Mouse (Mus musculus) kidney, embryonic 14.5 days (tissue): ENCODE results near the gene Cryz. TPM values are rescaled to one million over a fixed set of nuclear protein-coding genes. Genes with fewer than 3 reads are reported as not detected.

ENCODE experiments used
- ATAC-seq: fragments of 200-750 bp; cut with Nextera tagmentation; 2 replicates; pipeline ENCODE4 v1.8.0; 2017; ENCODE audit warnings: moderate number of reproducible peaks, mild to moderate bottlenecking, moderate TSS enrichment, moderate library complexity; ENCODE audit not compliant: low FRiP score, low TSS enrichment
- H3K27ac ChIP-seq: fragments of 300-500 bp; sonication (generic); 2 replicates; pipeline ENCODE4 v1.5.1; 2014; ENCODE audit warnings: low read depth, mild to moderate bottlenecking, low read length, moderate library complexity, mixed read lengths
- H3K27me3 ChIP-seq: fragments of 300-500 bp; sonication (generic); 2 replicates; pipeline ENCODE4 v1.6.1; 2014; ENCODE audit warnings: mild to moderate bottlenecking, low read length; ENCODE audit not compliant: control insufficient read depth, insufficient read depth
- H3K36me3 ChIP-seq: fragments of 300-500 bp; sonication (generic); 2 replicates; pipeline ENCODE4 v1.6.1; 2014; ENCODE audit warnings: low read length, mixed read lengths; ENCODE audit not compliant: control insufficient read depth, insufficient read depth
- H3K4me1 ChIP-seq: fragments of 300-500 bp; sonication (generic); 2 replicates; pipeline ENCODE4 v1.6.1; 2014; ENCODE audit warnings: low read length, mixed read lengths; ENCODE audit not compliant: control insufficient read depth, insufficient read depth
- H3K4me2 ChIP-seq: fragments of 300-500 bp; sonication (generic); replicated peaks from 2 replicates; pipeline ENCODE4 v1.6.1; 2014; ENCODE audit warnings: low read depth, mild to moderate bottlenecking, low read length
- H3K4me3 ChIP-seq: fragments of 300-500 bp; sonication (generic); 2 replicates; pipeline ENCODE4 v1.5.1; 2014; ENCODE audit warnings: mild to moderate bottlenecking, low read length
- H3K9ac ChIP-seq: fragments of 300-500 bp; sonication (generic); 2 replicates; pipeline ENCODE4 v1.6.1; 2014; ENCODE audit warnings: low read depth, mild to moderate bottlenecking, low read length, moderate library complexity
- H3K9me3 ChIP-seq: fragments of 300-500 bp; sonication (generic); 2 replicates; pipeline ENCODE4 v1.6.1; 2016; ENCODE audit warnings: low read length; ENCODE audit not compliant: control insufficient read depth
- WGBS: fragments of 180-500 bp; shearing (Covaris S2); extraction: QIAGEN DNeasy Blood & Tissue Kit; methylation state at CpG from one replicate; pipeline ENCODE4 v1.1.7; 2014; 5-methylcytosine and 5-hydroxymethylcytosine counted together
- polyA plus RNA-seq: library from polyadenylated mRNA; unstranded; fragments of >200 nt; fragmentation: Nextera tagmentation; extraction: Ambion mirVana; gene quantifications from 2 replicates; pipeline ENCODE4 v1.2.1, GENCODE M21; 2014

Cryz gene
- polyA plus RNA-seq, 1 experiment from 2014 or later = 33.4 TPM

GRCm38 (mm10) chr3:154596934-154597554 is 533 bp downstream of the Cryz start, which contains the start of gene Tyw3:
TSS of gene Tyw3 (minus strand) at chr3:154597104.
- H3K27me3 ChIP-seq = no peaks in the 10 kb centered on the region
- H3K4me3 ChIP-seq = peak within 1 kb of the TSS; percentile 83
- peaks cover 4% of the 10 kb centered on the region; the same call in 1 of the 2 replicates for H3K4me1 ChIP-seq
- H3K4me2 ChIP-seq = peak within 1 kb of the TSS; percentile 74
- H3K9me3 ChIP-seq = no peaks in the 10 kb centered on the region
- WGBS = under 1% methylated on average over 36 of the region's 38 CpGs
- H3K27ac ChIP-seq = peak within 1 kb of the TSS; percentile 95
- ATAC-seq = peak; percentile 96
- peaks cover 17% of the 10 kb centered on the region for H3K36me3 ChIP-seq
- peak within 1 kb of the TSS; percentile 81 for H3K9ac ChIP-seq

GRCm38 (mm10) chr3:154597561-154597960 is 1.1 kb downstream of the Cryz start:
- no peaks in the 10 kb centered on the region for H3K27me3 ChIP-seq
- 22% methylated on average over 7 of the region's 7 CpGs for WGBS
- H3K4me1 ChIP-seq = peaks cover 4% of the 10 kb centered on the region; the same call in 1 of the 2 replicates
- peak overlapping the region; percentile 74 for H3K4me2 ChIP-seq
- H3K27ac ChIP-seq = peak overlapping the region; percentile 95
- H3K36me3 ChIP-seq = peaks cover 11% of the 10 kb centered on the region
- H3K4me3 ChIP-seq = peak overlapping the region; percentile 83
- peak; percentile 38 for ATAC-seq
- peak overlapping the region; percentile 81 for H3K9ac ChIP-seq
- H3K9me3 ChIP-seq = no peaks in the 10 kb centered on the region

GRCm38 (mm10) chr3:154602141-154602540 is 5.6 kb downstream of the Cryz start:
- H3K27me3 ChIP-seq = no peaks in the 10 kb centered on the region
- H3K9ac ChIP-seq = no peak overlapping the region
- no peaks in the 10 kb centered on the region for H3K9me3 ChIP-seq
- H3K4me3 ChIP-seq = no peak overlapping the region
- peaks cover 4% of the 10 kb centered on the region; the same call in 1 of the 2 replicates for H3K4me1 ChIP-seq
- no peak for ATAC-seq
- H3K36me3 ChIP-seq = peaks cover 6% of the 10 kb centered on the region; the same call in 1 of the 2 replicates
- no peak overlapping the region for H3K4me2 ChIP-seq
- no peak overlapping the region for H3K27ac ChIP-seq

GRCm38 (mm10) chr3:154604871-154605270 is 8.4 kb downstream of the Cryz start:
- ATAC-seq = no peak
- Histone ChIP-seq H3K27ac (no peak overlapping the region), H3K4me3 (no peak overlapping the region), H3K36me3 (peaks cover 10% of the 10 kb centered on the region; the same call in 1 of the 2 replicates), H3K9me3 (no peaks in the 10 kb centered on the region), H3K4me2 (no peak overlapping the region), H3K4me1 (no peaks in the 10 kb centered on the region), H3K27me3 (no peaks in the 10 kb centered on the region), H3K9ac (no peak overlapping the region)
- 74% methylated on average over 5 of the region's 5 CpGs for WGBS

GRCm38 (mm10) chr3:154607896-154608295 is 11.4 kb downstream of the Cryz start:
- Histone ChIP-seq H3K27me3 (no peaks in the 10 kb centered on the region), H3K4me2 (no peak overlapping the region), H3K27ac (no peak overlapping the region), H3K36me3 (peaks cover 10% of the 10 kb centered on the region; the same call in 1 of the 2 replicates), H3K9me3 (no peaks in the 10 kb centered on the region), H3K9ac (no peak overlapping the region), H3K4me3 (no peak overlapping the region), H3K4me1 (no peaks in the 10 kb centered on the region)
- 88% methylated on average over 1 of the region's 1 CpGs for WGBS
- ATAC-seq = no peak

GRCm38 (mm10) chr3:154611888-154612287 is 15.4 kb downstream of the Cryz start:
- H3K9me3 ChIP-seq = no peaks in the 10 kb centered on the region
- no peak overlapping the region for H3K4me3 ChIP-seq
- no peak overlapping the region for H3K4me2 ChIP-seq
- ATAC-seq = no peak
- 86% methylated on average over 3 of the region's 3 CpGs for WGBS
- H3K36me3 ChIP-seq = peaks cover 13% of the 10 kb centered on the region; the same call in 1 of the 2 replicates
- no peaks in the 10 kb centered on the region for H3K4me1 ChIP-seq
- no peak overlapping the region for H3K9ac ChIP-seq
- no peaks in the 10 kb centered on the region for H3K27me3 ChIP-seq
- no peak overlapping the region for H3K27ac ChIP-seq

GRCm38 (mm10) chr3:154614771-154615170 is 18.3 kb downstream of the Cryz start:
- Histone ChIP-seq H3K36me3 (peaks cover 8% of the 10 kb centered on the region; the same call in 1 of the 2 replicates), H3K4me2 (no peak overlapping the region), H3K4me1 (no peaks in the 10 kb centered on the region), H3K27ac (no peak overlapping the region), H3K4me3 (no peak overlapping the region), H3K27me3 (no peaks in the 10 kb centered on the region), H3K9ac (no peak overlapping the region), H3K9me3 (no peaks in the 10 kb centered on the region)
- no peak for ATAC-seq
- 95% methylated on average over 8 of the region's 8 CpGs for WGBS

GRCm38 (mm10) chr3:154615304-154615703 is 18.8 kb downstream of the Cryz start:
- Histone ChIP-seq H3K9me3 (no peaks in the 10 kb centered on the region), H3K27me3 (no peaks in the 10 kb centered on the region), H3K27ac (no peak overlapping the region), H3K9ac (no peak overlapping the region), H3K4me3 (no peak overlapping the region), H3K4me1 (no peaks in the 10 kb centered on the region), H3K36me3 (peaks cover 8% of the 10 kb centered on the region; the same call in 1 of the 2 replicates), H3K4me2 (no peak overlapping the region)
- ATAC-seq = no peak
- WGBS = 90% methylated on average over 7 of the region's 7 CpGs

- Histone ChIP-seq H3K27ac (no peak overlapping the region), H3K4me3 (no peak overlapping the region), H3K27me3 (no peaks in the 10 kb centered on the region), H3K36me3 (peaks cover 8% of the 10 kb centered on the region; the same call in 1 of the 2 replicates), H3K9me3 (no peaks in the 10 kb centered on the region), H3K4me1 (no peaks in the 10 kb centered on the region), H3K4me2 (no peak overlapping the region), H3K9ac (no peak overlapping the region)
- WGBS = 85% methylated on average over 4 of the region's 4 CpGs
- ATAC-seq = no peak
These were observed 19.6 kb downstream of the Cryz start for GRCm38 (mm10) chr3:154616106-154616505.
